Mouse (Mus musculus) CD4-positive, CD25-positive, alpha-beta regulatory T cell (primary cell): ENCODE measurements around the gene Anp32b. TPM values are rescaled to one million over a fixed set of nuclear protein-coding genes. Genes with fewer than 3 reads are reported as not detected.

Experiments used
- polyA plus RNA-seq: library from polyadenylated mRNA; unstranded; fragments of 100-300 nt; shearing (Covaris generic); gene quantifications from one replicate; pipeline ENCODE4 v1.2.1, GENCODE M21; 2017

The Anp32b gene
- 235 TPM for polyA plus RNA-seq

GRCm38 (mm10) chr4:46450519-46451131 is at the start of gene Anp32b:
Anp32b (plus strand) TSS chr4:46450902.

DNA sequence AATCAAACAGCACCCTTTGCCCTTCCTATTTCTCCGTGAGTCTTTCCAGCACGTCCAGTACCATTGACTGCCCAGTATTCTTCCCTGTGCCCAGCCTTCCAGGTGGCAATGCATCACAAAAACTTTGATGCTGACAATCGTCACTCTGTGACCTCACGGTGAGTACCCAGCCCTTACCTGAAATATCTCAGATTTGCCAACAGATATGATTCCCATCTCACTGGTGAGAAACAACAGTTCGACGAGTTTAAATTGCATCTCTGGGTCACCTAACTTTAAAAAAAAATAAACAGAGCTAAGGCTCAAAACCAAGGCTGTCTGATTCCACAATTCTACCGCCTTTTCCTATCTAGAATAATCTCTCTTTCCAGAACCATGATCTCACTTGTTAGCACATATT is 37.3 kb upstream of the Anp32b start, which contains the start of gene Hemgn:
Hemgn (minus strand) TSS at position 101 of the 400 bp plus-strand sequence.

DNA sequence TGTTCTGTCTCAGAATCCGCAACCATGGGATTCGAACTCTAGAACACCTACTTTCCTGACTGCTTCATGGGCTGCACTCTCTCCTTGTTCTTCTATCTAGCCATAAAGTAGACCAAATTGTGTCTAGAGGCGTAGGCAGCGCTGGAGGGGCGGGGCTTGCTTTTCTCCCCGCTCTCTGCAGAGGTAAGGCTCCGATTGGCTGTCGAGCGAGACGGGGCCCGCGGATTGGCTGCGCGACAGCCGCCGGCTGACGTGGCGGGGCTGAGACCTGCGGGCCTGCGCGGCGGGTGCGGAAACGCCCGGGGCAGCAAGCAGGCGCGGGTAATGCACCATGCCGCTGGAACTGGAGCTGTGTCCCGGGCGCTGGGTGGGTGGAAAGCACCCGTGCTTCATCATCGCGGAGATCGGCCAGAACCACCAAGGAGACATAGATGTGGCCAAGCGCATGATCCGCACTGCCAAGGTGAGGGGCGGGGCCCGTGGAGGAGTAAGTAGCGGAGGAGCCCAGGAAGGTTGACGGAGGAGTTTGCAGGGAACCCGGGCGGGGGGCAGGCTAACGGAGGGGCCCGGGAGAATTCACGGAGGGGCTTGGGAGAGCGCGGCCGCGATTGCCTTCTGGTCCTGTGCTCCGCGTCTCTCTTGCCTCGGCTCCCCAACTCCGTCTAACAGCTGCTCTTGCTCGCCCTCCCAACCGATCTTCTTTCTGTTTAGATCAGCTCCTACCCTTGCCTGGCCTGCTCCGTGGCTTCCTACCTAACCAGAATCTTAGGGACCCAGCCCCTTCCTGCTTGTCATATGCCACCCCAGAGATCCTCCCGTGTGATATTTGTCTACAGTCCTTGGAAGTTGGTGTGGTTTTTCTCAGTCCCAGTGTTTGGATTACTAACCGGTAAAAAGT is 38.6 kb downstream of the Anp32b start, which contains the start of gene Nans:
Nans (plus strand) TSS at position 221 of the 898 bp plus-strand sequence.

Other genes with a start within 250 kb of the Anp32b start
- not detected for gene Foxe1, start 107.3 kb upstream of the Anp32b start, polyA plus RNA-seq
- 23.5 TPM for gene Trmo, start 61.5 kb upstream of the Anp32b start, polyA plus RNA-seq
- 0.55 TPM for gene Hemgn, start 37.4 kb upstream of the Anp32b start, polyA plus RNA-seq
- gene Nans, start 38.3 kb downstream of the Anp32b start, polyA plus RNA-seq: 75.5 TPM
- gene Trim14, start 85.2 kb downstream of the Anp32b start, polyA plus RNA-seq: 158 TPM
- 203 TPM for gene Coro2a, start 151.3 kb downstream of the Anp32b start, polyA plus RNA-seq
- gene Tbc1d2, start 199.3 kb downstream of the Anp32b start, polyA plus RNA-seq: 2.3 TPM